Mouse (Mus musculus) CD8-positive naive resting alpha-beta T cell, adult 2 months (primary cell): ENCODE data around the gene Gm14408.
"Not testable (repeated sequence)": the region's sequence is repeated elsewhere in the genome, so short reads cannot be mapped to it uniquely, and the experiment has no call there.

Experiments
- DNase-seq, 2 experiments: peaks; one replicate each; pipeline ENCODE4 v3.0.0; 2022; ENCODE audit warnings: low read depth in 2 of 2, low spot score in 2 of 2

Gene Gm14408

GRCm38 (mm10) chr2:176830840-176831239, at the start of gene Gm14408:
TSS of gene Gm14408 (plus strand) at chr2:176831140.
- not testable (repeated sequence) for DNase-seq

- DNase-seq: not testable (repeated sequence)
Observed at GRCm38 (mm10) chr2:176798312-176798711, 32.6 kb upstream of the Gm14408 start, which contains the start of gene Gm14295. TSS of gene Gm14295 (plus strand) at chr2:176798612.

- DNase-seq: not testable (repeated sequence)
Observed at GRCm38 (mm10) chr2:176798785-176799184, 32.2 kb upstream of the Gm14408 start.
